Mouse (Mus musculus) heart, adult 9 months (tissue): ENCODE results near the gene Slc13a3.

ENCODE experiments used
- DNase-seq, 2 experiments: peaks; one replicate each; pipeline ENCODE4 v3.0.0; 2022; ENCODE audit warnings: low spot score in 2 of 2

The Slc13a3 gene

GRCm38 (mm10) chr2:165414321-165414720, 58.7 kb downstream of the Slc13a3 start:
- DNase-seq: no peak

GRCm38 (mm10) chr2:165413884-165414283, 59.1 kb downstream of the Slc13a3 start:
- DNase-seq: no peak

GRCm38 (mm10) chr2:165407700-165408301, 65.2 kb downstream of the Slc13a3 start:
- peak; percentile 38 to 71 for DNase-seq

GRCm38 (mm10) chr2:165405351-165405750, 67.7 kb downstream of the Slc13a3 start:
- DNase-seq: peak in 1 of 2 experiments; percentile 24

- peak in 1 of 2 experiments; percentile 37 for DNase-seq
Measured at GRCm38 (mm10) chr2:165404951-165405350, 68.1 kb downstream of the Slc13a3 start.

GRCm38 (mm10) chr2:165398164-165398785, 74.8 kb downstream of the Slc13a3 start:
- no peak for DNase-seq

- DNase-seq: no peak
Measured at GRCm38 (mm10) chr2:165397502-165398163, 75.4 kb downstream of the Slc13a3 start.

- DNase-seq: peak; percentile 51 to 57
Measured at GRCm38 (mm10) chr2:165396831-165397501, 76.1 kb downstream of the Slc13a3 start.

GRCm38 (mm10) chr2:165392156-165392555, 80.9 kb downstream of the Slc13a3 start:
- DNase-seq: no peak

- peak in 1 of 2 experiments; percentile 41 for DNase-seq
Measured at GRCm38 (mm10) chr2:165391561-165391960, 81.5 kb downstream of the Slc13a3 start.

- DNase-seq: no peak
Measured at GRCm38 (mm10) chr2:165389299-165389952, 83.6 kb downstream of the Slc13a3 start.

GRCm38 (mm10) chr2:165387844-165388495, 85.1 kb downstream of the Slc13a3 start, which contains the start of gene Zfp334:
TSS of gene Zfp334 (minus strand) at chr2:165388259.
- peak; percentile 90 to 95 for DNase-seq

- no peak for DNase-seq
Measured at GRCm38 (mm10) chr2:165387370-165387769, 85.7 kb downstream of the Slc13a3 start.

- DNase-seq: no peak
Measured at GRCm38 (mm10) chr2:165380050-165380449, 93.0 kb downstream of the Slc13a3 start.

- no peak for DNase-seq
Measured at GRCm38 (mm10) chr2:165376001-165376400, 97.0 kb downstream of the Slc13a3 start.

GRCm38 (mm10) chr2:165375478-165375877, 97.6 kb downstream of the Slc13a3 start:
- no peak for DNase-seq

- DNase-seq: no peak
Measured at GRCm38 (mm10) chr2:165371066-165371465, 102.0 kb downstream of the Slc13a3 start.

GRCm38 (mm10) chr2:165370348-165370747, 102.7 kb downstream of the Slc13a3 start:
- no peak for DNase-seq

- DNase-seq: no peak
Measured at GRCm38 (mm10) chr2:165368496-165368895, 104.5 kb downstream of the Slc13a3 start, which contains the start of gene Zfp663. TSS of gene Zfp663 (minus strand) at chr2:165368729.

- DNase-seq: no peak
Measured at GRCm38 (mm10) chr2:165367868-165368439, 105.1 kb downstream of the Slc13a3 start.

- peak in 1 of 2 experiments; percentile 9 for DNase-seq
Measured at GRCm38 (mm10) chr2:165367047-165367520, 105.9 kb downstream of the Slc13a3 start.
